Mouse (Mus musculus) cerebellum, postnatal 4 days (tissue): ENCODE results near the gene Plxna1.
A peak's percentile ranks its signal among the peaks of the same experiment; 100 is the strongest.

ENCODE experiments used
- DNase-seq, 2 experiments: peaks; one replicate each; pipeline ENCODE4 v3.0.0; 2022; ENCODE audit warnings: low spot score in 2 of 2, mixed read lengths in 1 of 2

Plxna1 gene

DNA sequence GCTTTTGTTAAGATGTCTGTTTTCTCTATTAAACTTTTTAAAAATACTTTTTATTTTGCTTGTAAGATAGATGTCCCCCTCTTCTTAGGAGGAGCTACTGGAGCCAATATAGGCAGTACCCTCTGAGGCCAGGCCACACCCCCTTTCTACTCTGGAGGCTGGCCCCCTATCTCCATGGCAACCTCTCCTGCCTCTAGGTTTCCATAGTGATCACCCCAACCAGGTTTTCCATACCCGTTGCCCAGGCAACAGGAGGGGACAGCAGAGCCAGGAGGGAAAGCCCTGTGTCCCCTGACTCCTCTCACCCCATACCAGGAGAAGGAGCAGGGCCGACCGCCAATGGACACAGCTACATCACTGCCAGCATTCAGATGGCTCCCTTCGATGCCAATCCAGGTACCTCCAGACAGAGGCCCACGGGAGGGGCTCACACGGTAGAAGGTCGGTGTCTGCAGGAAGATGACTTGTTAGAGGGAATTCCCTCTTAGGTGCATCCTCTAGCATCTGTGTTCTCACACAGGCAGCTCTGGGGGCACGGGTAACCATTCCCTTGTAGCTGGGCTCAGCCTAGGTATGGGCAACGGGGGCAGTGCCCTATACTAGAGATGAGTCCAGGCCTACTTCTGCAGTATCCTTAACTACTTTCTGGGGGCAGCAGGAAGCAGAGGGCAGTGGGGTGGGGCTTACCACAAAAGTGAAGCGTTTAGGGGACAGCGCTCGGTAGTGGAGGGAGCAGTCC lies 28.3 kb downstream of the Plxna1 start:
- peak in 1 of 2 experiments; percentile 32 for DNase-seq

DNA sequence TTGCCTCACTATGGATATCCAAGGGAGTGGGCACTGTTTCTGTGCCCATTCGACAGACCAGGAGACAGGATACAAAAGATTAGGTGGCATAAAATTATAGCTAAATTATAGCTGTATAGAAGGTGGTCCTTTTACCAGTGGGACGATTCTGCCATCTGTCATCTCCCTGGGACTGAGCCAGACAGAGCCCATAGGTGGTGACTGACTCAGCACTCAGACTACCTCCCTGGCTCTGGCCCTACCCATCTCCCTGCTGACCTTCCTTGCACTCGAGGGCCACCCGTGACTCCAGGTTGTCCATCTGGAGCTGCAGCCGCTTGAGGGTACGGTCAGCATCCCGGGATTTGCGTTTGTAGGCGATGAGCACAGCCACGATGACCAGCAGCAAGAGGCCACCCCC lies 31.5 kb downstream of the Plxna1 start:
- DNase-seq, result no peak

DNA sequence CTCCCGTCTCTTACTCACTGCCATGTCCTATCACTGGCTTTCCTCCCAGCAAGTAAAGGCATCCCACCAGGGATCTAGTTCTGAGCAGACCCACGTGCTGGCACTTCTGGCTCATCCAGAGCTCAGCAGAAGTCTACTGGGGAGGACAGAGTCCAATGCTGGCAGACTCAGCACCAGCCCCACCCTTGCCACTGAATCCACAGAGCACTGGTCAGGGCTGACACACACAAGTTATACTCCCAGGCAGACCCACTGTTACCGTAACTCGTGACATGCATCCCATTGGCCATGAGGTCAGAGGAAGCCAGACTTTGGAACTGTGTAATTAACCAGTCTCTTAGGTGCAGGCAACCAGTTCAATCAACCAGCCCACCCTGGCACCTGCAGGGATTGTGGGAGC lies 33.8 kb downstream of the Plxna1 start:
- DNase-seq, result no peak

DNA sequence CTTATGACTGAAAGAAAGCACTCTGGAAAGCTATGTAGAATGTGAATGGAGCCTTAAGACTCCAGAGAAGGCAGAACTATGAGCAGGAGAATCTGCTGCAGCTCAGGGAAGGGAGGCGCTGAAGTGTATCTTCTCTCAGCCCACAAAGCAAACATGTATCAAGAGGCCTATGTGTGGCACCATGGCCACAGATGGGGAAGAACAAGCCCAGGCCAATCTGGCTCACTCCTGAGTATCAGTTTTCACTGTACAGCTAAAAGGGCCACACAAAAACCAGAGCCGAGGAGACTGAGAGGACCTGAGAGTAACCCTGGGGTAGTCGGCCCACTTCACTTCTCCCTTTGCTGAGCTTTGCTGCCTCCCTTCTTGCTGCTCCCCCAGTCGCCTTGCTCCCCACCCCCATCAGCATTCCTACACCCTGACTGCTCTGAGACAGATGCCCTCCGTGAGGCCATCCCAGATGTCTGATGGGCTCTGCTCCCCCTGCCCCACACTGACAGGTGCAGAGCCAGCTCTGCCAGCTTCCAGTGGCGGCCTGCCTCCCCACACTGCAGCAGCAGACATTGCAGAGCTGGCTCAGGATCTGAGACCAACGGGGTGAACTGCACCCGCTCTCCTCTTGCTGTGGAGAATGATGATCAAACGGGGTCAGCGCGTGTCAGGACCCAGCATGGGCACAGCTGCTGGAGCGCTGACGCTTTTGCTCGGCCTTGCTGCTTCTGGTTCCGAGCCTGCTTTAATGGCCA lies 34.5 kb downstream of the Plxna1 start:
- DNase-seq, result no peak

DNA sequence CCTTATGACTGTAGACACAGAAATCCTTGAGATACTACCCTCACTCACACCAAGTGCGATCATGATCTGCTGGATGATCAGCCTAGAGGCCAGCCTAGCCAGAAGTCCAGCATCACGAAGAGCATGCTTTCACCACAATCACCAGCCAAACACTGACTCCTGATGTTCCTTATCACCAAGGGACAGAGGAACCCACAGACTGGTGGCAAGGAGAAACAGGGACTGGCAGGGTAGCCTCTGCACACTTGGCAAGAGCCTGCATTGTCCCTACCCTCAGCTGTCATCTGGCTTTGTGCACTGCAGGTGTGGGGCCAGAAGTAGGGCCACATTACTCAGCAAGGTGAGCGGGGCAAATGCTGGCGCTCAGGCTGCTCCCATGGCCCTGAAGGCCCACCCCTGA lies 37.6 kb downstream of the Plxna1 start:
- DNase-seq, result no peak

DNA sequence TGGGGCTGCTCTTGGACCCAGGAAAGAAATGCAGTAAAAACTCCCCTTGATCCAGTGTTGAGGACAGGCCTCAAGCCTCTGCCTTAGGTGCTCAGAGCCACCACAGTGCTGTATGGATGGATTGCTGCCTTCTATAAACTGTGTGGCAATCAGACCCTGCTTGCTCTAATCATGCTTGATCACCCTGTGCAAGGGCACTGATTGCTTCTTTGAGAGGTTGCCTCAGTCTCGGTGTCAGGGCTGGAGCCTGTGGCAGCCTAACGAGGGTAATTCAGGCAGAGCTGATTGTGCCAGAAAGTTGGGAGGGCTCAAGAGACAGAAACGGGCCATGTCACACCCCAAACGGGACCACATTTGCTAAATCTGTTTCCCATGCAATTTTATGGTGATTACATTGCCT lies 47.2 kb downstream of the Plxna1 start:
- no peak for DNase-seq

DNA sequence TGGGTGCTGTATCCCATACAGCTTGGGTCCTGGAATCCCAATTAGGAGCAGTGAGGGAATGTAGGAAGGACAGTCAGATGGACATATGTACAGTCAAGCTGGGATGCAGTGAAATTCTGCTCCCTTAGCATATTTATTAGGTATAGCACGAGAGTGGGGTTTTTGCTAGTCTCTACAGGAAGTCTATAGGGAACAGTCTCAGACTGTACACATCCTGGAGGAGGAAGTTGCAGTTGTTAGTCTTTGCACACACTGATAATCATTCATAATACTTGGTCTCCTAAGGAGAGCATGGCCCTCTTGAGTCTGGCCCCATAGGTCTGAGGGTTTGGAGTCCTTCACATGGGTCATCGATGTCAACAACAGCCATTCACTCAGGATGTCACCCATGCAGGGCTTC lies 50.9 kb downstream of the Plxna1 start:
- no peak for DNase-seq

DNA sequence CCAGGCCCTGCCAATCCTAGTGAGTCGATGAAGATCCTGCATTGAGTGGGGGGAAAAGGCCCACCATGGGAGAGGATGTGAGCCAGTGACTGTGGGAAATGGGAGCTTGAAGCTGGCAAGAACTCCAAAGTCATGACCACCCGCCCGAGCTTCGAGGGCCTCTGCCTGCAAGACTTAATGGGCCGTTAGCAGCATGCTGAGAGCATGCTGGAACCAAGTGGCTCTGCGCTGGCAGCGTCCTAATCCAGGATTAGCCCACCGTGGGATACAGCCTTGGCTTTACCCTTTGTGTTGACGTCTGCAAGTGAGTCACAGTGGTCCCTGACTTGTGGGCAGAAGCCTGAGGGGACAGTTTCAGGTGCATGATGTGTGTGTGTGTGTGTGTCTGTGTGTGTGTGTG lies 52.2 kb downstream of the Plxna1 start:
- DNase-seq, result peak in 1 of 2 experiments; percentile 26

DNA sequence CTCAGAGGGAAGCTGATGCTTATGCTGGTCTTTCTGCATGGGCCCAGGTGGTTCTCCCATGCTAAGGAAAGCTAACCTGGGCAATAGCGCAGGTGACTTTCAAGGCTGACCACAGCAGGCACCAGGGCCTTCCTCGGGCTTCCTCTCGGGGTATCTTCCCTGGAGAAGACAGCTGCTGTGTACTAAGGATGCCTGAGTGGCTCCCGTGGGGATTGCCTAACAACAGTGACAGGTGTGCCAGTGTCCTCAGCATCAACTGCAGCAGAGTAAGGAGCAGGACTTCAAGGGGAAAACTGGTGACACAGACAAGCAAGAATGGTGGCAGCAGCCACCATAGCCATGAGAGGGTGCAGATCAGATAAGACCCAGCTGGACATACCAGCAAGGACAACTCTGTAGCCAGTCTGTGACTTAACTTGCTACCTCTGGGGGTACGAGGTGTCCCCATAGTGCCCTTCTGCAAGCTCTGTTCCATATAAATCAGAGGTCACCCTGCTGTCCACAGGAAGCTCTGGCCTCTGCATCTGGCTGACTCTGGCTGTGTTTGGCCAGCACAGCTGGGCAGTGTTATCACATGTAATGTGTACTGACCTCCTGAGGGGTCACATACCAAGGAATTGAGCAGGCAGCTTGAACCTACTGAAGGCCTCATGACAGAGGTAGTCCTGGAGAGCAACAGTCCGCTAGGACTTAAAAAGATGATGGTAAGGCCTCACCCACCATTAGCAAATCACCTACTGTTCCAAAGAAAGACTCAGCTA lies 54.0 kb downstream of the Plxna1 start:
- no peak for DNase-seq

DNA sequence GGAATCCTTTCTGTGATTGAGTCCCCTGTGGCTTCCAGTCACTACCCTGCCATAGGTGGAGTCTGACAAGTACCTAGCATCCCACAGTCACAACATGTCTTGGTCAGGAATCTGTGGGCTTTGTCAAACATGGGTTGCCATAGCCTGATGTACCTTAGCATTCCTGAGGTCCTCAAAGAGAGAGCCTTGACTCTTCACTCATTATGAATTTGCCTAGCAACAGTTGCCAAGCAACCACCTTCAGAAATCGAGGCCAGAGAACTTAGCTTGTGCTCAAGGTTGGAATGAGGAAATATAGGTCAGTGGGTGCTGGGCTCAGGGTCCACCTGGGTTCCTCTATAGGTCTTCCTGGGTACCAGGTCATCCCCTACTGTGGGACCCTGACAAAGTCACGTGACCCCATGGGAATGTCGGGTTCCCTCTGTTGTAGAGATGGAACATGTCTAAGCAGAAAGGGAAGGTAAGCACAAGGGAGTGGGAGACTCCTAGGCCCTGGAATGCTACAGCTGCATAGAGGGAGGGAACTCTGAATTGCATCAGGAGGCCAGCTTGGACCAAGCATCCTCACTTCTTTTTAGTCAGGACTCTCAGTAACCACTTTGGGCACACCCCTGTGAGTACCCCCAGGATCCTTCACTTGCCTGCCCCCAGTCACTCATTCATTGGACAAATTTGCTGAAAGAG lies 57.9 kb downstream of the Plxna1 start:
- no peak for DNase-seq

DNA sequence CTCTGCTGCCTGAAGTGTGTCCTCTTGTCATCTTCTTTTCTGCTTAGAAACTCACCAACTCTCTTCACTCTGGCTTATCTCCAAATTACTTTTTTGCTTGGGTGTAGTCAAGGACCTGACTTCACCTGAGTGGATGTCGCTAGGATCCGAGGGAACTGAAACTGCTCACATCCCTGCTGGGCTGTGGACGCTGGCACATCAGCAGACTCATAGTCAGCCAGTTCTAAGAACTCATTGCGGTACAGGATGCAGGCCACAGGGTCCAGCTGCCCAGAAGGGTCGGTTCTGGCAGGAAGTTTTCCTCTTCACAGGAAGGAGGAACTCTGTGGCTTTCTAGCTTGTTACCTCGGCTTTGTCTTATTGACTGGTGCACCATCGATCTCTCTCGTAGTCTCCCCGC lies 62.6 kb downstream of the Plxna1 start:
- DNase-seq, result no peak

DNA sequence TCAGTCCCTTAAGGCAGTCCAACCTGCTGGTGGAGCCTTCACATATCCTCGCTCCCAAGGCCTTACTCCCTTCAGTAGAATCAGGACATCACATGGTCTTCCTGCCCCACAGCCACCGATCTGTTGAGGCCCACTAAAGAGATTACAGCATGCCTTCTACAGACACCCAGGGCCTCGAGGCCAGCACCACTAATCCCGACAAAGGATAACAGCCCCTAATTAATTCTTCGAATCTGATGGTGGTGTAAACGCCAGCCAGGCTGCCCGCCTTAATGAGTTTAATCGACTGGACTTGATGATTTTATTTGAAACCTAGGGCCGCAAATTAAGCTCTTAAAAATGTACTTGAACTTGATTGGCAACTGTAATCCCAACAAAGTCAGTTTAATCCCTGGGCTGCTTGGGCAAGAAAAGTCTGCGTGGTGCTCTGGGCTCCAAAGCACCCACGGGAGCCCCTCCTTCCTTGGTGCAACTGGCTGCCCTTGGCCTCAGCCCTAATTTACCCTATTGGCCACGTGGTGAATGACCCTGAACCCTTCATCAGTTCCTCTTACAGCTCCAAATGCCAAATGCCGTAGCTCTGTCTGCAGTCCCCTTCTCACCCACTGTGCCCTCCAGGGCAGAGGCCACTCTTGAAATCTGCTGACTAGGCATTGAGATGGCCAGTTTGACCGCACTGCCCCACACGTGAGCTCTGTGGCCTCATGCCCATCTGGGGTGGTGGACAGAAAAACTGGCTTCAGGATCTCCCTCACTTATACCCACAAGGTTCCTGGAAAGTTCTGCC lies 65.3 kb downstream of the Plxna1 start:
- DNase-seq, result no peak

DNA sequence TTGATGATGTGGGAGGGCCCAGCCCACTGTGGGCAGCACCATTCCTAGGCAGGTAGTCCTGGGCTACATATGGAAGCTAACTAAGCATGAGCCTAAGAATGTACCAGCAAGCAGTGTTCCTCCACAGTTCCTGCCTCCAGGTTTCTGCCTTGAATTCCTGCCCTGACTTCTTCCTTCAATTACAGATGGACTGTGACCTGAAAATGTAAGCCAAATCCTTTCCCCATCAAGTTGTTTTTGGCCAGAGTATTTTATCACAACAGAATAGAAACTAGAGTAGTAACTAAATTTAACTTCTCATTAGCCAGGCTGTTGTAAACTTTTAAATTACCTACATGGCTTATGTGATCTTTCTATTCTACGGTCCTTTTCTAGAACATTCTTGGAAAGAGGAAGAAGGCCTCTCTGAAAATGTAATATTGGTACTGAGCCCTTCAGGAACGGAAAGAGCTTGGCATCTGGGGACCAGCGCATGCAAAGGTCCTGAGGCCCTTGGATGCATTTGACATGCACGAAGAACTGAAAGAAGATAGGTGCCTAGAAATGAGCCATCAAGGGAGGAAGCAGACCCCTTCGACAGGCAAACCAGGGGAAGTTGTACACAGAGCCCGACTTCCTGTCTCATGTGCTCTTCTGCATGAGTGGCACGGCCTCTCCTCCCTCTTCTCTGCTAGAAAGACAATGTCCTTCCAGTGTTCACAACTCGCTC lies 66.3 kb downstream of the Plxna1 start:
- DNase-seq, result no peak

DNA sequence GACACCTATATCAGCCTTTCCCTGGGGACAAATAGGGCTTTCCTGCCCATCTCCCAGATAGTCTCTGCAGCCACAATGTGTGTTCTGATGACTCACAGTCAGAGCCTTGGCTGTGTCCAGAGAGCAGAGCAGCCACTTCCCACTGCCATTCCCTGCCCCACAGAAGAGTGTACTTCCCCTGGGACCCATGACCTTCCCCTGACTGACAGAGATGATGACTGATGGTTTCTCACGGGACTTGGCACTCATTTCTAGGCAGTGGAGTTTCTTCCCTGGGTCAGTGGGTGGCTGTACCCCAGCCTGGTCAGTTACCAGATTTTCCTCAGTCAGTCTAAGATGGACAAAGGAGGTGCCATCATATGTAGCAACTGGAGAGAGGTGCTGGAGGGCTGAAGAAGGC lies 67.8 kb downstream of the Plxna1 start:
- DNase-seq, result no peak

DNA sequence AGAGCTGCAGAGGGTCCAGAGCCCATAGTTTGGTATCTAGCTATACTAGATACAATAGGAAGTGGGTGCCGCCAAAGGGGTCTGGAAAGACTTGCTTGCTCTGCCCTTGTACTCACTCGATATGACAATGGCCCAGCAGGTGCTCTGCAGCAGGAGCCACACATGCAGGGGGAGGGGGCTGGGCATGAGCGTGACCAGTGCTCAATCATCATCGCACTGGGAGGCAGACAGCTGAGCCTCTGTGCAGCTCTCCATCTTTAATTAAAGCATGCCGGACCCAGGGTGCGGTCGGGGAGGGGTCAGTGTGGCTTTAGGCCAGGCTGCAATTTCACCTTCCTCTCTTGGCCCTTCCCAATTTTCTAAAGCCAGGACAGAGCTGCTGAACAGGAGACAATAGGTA lies 70.9 kb downstream of the Plxna1 start:
- no peak for DNase-seq

DNA sequence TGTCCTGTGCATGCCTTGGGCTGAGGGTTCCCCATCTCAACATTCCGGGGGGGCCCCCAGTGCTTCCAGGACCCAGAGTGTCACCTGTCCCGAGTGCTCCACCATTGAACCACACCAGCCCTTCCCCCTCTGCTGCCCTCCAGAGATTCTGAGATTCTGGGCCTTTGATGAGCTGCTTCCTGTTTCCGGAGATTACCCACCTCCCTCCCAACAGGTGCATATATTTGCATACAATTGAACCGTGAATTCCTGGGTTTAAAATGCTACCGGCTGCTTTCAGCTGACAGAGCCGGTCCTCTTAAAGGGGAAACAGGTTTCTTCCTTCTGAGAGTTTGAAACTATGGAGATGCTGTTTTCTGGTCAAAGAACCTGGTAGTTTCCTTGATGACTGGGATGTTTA lies 74.3 kb downstream of the Plxna1 start:
- no peak for DNase-seq

DNA sequence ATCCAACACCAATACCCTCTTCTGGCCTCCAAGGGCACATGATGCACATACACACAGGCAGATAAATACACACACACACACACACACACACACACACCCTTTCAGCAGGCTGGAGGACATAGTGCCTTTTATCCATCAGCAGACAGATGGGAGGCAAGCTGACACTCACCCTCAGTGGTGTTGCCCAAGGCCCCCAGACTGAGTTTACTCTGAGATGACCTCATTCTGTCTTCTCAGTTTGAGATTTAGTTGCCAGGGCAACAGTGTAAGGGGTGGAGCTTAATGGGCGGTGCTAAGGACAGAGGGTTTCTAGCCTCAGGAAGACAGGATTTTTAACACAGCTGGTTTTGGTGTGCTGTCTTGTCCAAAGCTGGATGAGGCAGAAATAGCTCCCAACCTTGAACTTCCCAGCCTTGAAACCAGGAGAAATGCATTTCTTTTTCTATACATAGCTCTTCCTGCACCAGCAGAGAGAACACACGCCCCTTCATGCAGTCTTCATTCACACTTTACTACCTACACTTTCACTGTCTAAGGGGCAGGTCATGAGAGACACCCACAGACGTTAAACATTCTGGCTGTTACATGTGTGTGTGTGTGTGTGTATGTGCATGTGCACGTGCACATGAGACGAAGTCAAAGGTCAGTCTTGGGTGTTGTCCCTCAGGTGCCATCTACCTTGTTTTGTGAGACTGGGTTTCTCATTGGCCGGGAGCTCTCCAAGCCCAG lies 75.6 kb downstream of the Plxna1 start:
- DNase-seq, result peak in 1 of 2 experiments; percentile 25

DNA sequence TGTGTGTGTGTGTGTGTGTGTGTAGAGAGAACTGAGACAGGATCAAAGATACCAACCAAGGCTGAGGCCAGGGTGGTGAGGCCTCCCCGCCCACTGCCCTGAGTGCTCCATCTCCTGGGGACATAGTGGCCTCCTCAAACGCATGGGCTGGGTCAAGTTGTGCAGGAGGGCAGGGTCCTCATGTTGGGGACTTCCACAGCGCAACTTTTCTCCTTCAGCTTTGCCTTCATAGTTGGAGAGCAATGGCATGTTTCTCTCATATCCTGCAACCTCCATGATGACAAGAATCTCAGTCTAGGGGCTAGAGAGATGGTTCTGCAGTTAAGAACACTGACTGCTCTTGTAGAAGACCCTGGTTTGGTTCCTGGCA lies 76.1 kb downstream of the Plxna1 start:
- DNase-seq, result no peak

DNA sequence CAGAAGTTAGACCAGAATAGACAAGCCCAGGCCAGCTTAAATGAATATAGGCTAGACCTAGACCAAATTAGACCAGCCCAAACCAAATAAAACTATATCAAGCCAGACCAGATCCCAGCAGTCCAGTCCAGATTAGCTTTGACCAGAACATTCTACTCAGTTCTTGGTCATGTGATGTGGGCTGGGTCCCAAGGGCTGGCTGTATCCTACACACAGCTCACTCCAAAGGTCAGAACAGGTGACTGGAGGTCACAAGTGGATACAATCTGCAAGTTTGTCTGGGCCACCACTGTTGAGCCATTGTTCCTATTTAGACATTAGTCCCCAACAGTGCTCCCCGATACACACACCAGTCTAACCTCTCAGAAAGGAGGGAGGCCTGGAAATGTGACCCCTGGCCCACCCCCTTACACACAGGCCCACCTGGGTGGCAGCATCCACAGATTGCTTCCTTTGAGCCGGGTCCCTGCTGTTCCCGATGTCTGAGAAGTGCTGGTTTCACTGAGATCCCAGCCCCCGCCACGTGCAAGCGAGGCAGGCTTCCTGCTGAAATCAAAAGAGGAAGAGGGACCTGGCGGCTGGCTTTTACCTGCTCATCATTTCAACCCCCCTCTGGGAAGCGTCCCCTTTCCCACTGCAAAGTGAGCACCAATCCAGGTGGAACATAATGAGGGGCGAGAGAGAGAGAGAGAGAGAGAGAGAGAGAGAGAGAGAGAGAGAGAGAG lies 76.7 kb downstream of the Plxna1 start:
- no peak for DNase-seq
